Comparison of ENCODE assay signal across 15 mouse cellular contexts in genomic region chr16:44268541-44269215, GRCm38 (mm10).
A peak's percentile ranks its signal among the peaks of the same experiment; 100 is the strongest.
DNase-seq lines count a peak whose midpoint lies in the region; ATAC-seq lines count a peak whose summit lies in the region.
"Had no signal": no experiment of that assay in that cellular context is flagged by ENCODE, and none has a peak within 500 bp of the region (broad histone marks: within the 10 kb centered on the region; RNA-seq: fewer than 3 reads in every experiment).

No protein-coding gene starts in this region.

- no peak overlapping the region for H3K4me3 ChIP-seq in heart, embryonic 11.5 days (ENCODE audit: low read depth, low read length)
- H3K4me3 ChIP-seq: embryonic facial prominence, embryonic 12.5 days; heart, embryonic 13.5 days; midbrain, embryonic 13.5 days had no signal

- no peak overlapping the region for H3K9ac ChIP-seq in heart, embryonic 11.5 days (ENCODE audit: low read depth, low read length)
- H3K9ac ChIP-seq: embryonic facial prominence, embryonic 12.5 days; heart, embryonic 13.5 days; lung, embryonic 14.5 days; midbrain, embryonic 13.5 days had no signal

- no peak overlapping the region for H3K27ac ChIP-seq in heart, embryonic 11.5 days (ENCODE audit: low read depth, low read length)
- H3K27ac ChIP-seq: embryonic facial prominence, embryonic 12.5 days; heart, embryonic 13.5 days; midbrain, embryonic 13.5 days had no signal

- no peaks in the 10 kb centered on the region for H3K27me3 ChIP-seq in heart, embryonic 11.5 days (ENCODE audit: control insufficient read depth, insufficient read depth, low read length)
- H3K27me3 ChIP-seq: embryonic facial prominence, embryonic 12.5 days; heart, embryonic 13.5 days; midbrain, embryonic 13.5 days had no signal

- no peak overlapping the region for H3K4me2 ChIP-seq in heart, embryonic 11.5 days
- H3K4me2 ChIP-seq: embryonic facial prominence, embryonic 12.5 days; heart, embryonic 13.5 days; lung, embryonic 14.5 days; midbrain, embryonic 13.5 days had no signal

- H3K9me3 ChIP-seq in heart, embryonic 11.5 days (replicated peaks; ENCODE audit: control insufficient read depth, low read length): no peaks in the 10 kb centered on the region
- H3K9me3 ChIP-seq: embryonic facial prominence, embryonic 12.5 days; heart, embryonic 13.5 days; midbrain, embryonic 13.5 days had no signal

- ATAC-seq in frontal cortex, adult (ENCODE audit: low TSS enrichment): peak; percentile 88
- ATAC-seq in heart, embryonic 11.5 days (replicated peaks; ENCODE audit: insufficient number of reproducible peaks, low FRiP score, low TSS enrichment): no peak
- ATAC-seq: midbrain, embryonic 13.5 days; Patski had no signal

- peak; percentile 12 to 26 for DNase-seq in adrenal gland, postnatal 36 days
- DNase-seq in adrenal gland, adult 8-10 months: no peak
- peak; percentile 28 to 67 for DNase-seq in layer of hippocampus, postnatal 14 days (ENCODE audit: low spot score in 2 of 2)
- peak; percentile 53 to 62 for DNase-seq in right cerebral cortex, adult 2 months (ENCODE audit: low spot score in 2 of 2)
- no peak for DNase-seq in retina, postnatal 1 day
- DNase-seq in ovary, adult 18-20 months (ENCODE audit: low spot score): no peak
- DNase-seq: cerebellum, postnatal 14 days; kidney, adult 9 months; lung, embryonic 14.5 days had no signal

- H3K4me1 ChIP-seq in heart, embryonic 11.5 days (ENCODE audit: control insufficient read depth, insufficient read depth, low read length): no peaks in the 10 kb centered on the region
- H3K4me1 ChIP-seq: embryonic facial prominence, embryonic 12.5 days; midbrain, embryonic 13.5 days had no signal

- 85% methylated on average over 7 of the region's 7 CpGs for WGBS in heart, embryonic 11.5 days (ENCODE audit: insufficient replicate concordance)

- no peaks in the 10 kb centered on the region for H3K36me3 ChIP-seq in heart, embryonic 11.5 days (ENCODE audit: control insufficient read depth, insufficient read depth, low read length)
- H3K36me3 ChIP-seq: embryonic facial prominence, embryonic 12.5 days; heart, embryonic 13.5 days; midbrain, embryonic 13.5 days had no signal

Comparison
In these comparisons a context has a peak if more than half of its experiments do, and no peak if none do; other contexts are left out.
1. DNase-seq: peak in adrenal gland, postnatal 36 days (2 of 2), layer of hippocampus, postnatal 14 days (2 of 2) and right cerebral cortex, adult 2 months (2 of 2); none in adrenal gland, adult 8-10 months (single experiment), retina, postnatal 1 day (single experiment) and ovary, adult 18-20 months (single experiment).